Comparison of ENCODE assay signal across 8 mouse cellular contexts in genomic region chr10:128804271-128805091, GRCm38 (mm10). TPM values are rescaled to one million over a fixed set of nuclear protein-coding genes. Genes with fewer than 3 reads are reported as not detected.
A peak's percentile ranks its signal among the peaks of the same experiment; 100 is the strongest.
DNase-seq lines count a peak whose midpoint lies in the region; ATAC-seq and TF ChIP-seq lines count a peak whose summit lies in the region.

Gene Tmem198b, minus strand, starts transcription at chr10:128804370.

- no peaks in the 10 kb centered on the region for H3K9me3 ChIP-seq in hindbrain, embryonic 16.5 days (ENCODE audit: control insufficient read depth, low read length)

- ATAC-seq in hindbrain, embryonic 16.5 days, result peak; percentile 71

- peak within 1 kb of the TSS; percentile 94 for H3K27ac ChIP-seq in gastrocnemius, adult 2 months
- peak within 1 kb of the TSS; percentile 94 for H3K27ac ChIP-seq in hindbrain, embryonic 16.5 days (ENCODE audit: low read depth, low read length)

- peak within 1 kb of the TSS; percentile 77 for H3K9ac ChIP-seq in hindbrain, embryonic 16.5 days (ENCODE audit: low read depth, low read length)

- WGBS in hindbrain, embryonic 16.5 days, result under 1% methylated on average over 27 of the region's 28 CpGs

- H3K27me3 ChIP-seq in hindbrain, embryonic 16.5 days (replicated peaks; ENCODE audit: control insufficient read depth, insufficient read depth, low read length), result no peaks in the 10 kb centered on the region

- no peak for TF ChIP-seq CTCF in gastrocnemius, adult 2 months (IDR thresholded peaks at IDR 0.05)

- peak; percentile 36 for DNase-seq in T-cell, adult 2 months (ENCODE audit: low spot score)
- DNase-seq in cerebellum, postnatal 10 days, result peak; percentile 83 to 88
- peak; percentile 64 for DNase-seq in gastrocnemius, adult 2 months
- DNase-seq in left cerebral cortex, adult 18-20 months (ENCODE audit: low spot score in 2 of 2), result peak; percentile 43 to 61
- DNase-seq in lung, postnatal 4 days, result peak; percentile 62 to 75
- DNase-seq in right cerebral cortex, adult 2 months (ENCODE audit: low spot score in 2 of 2), result peak; percentile 68 to 74
- peak; percentile 36 to 56 for DNase-seq in urinary bladder, postnatal 36 days (ENCODE audit: low spot score in 2 of 2)

- intact Hi-C loops in gastrocnemius, adult 2 months (cut with DNase I), result loop anchor here (2.0 to 10.0 kb wide), 2 partner anchors 56 to 180 kb away; partner anchors contain the start of gene Rps26

- peak within 1 kb of the TSS; percentile 90 for H3K4me2 ChIP-seq in hindbrain, embryonic 16.5 days (ENCODE audit: low read length)

- peak within 1 kb of the TSS; percentile 92 for H3K4me3 ChIP-seq in gastrocnemius, adult 2 months
- peak within 1 kb of the TSS; percentile 58 for H3K4me3 ChIP-seq in hindbrain, embryonic 16.5 days (ENCODE audit: low read length)

- peaks cover 42% of the 10 kb centered on the region for H3K4me1 ChIP-seq in hindbrain, embryonic 16.5 days (ENCODE audit: control insufficient read depth, insufficient read depth, low read depth, low read length)

- H3K36me3 ChIP-seq in hindbrain, embryonic 16.5 days (ENCODE audit: control insufficient read depth, insufficient read depth, low read length), result peaks cover 6% of the 10 kb centered on the region; the same call in 1 of the 2 replicates

RNA-seq across cellular contexts. Expression of gene Tmem198b, which starts in this region (rescaled TPM):
- total RNA-seq in gastrocnemius, adult 2 months (2021), result 1 to 10 TPM; 2.2 to 3.6 TPM
- 19.6 and 20.4 TPM in 2 replicates for polyA plus RNA-seq in hindbrain, embryonic 16.5 days (2015; fragmentation: Nextera tagmentation; extraction: Ambion mirVana)
- 1 to 10 TPM; 6.9 to 7.1 TPM for total RNA-seq in left cerebral cortex, adult 18-20 months (2021)

Comparison
In these comparisons a context has a peak if more than half of its experiments do, and no peak if none do; other contexts are left out.
1. Peak in every context shown above with its lines: DNase-seq, ATAC-seq, H3K4me3 ChIP-seq and H3K27ac ChIP-seq.